Mouse (Mus musculus) left cerebral cortex, postnatal 36 days (tissue): ENCODE data around the gene 9330182L06Rik. TPM values are rescaled to one million over a fixed set of nuclear protein-coding genes. Genes with fewer than 3 reads are reported as not detected.

Experiments used
- DNase-seq, 2 experiments: peaks; one replicate each; pipeline ENCODE4 v3.0.0; 2021 to 2022; ENCODE audit warnings: low spot score in 2 of 2, mixed read lengths in 1 of 2
- intact Hi-C: fragments of 180-260 bp; cut with DNase I; formaldehyde crosslinking; loops from one replicate; pipeline ENCODE4 v1.15.1; 2025
- microRNA-seq: library from miRNA; unstranded; fragments of <30 nt; microRNA quantifications from one replicate; pipeline ENCODE4 v1.2.0, GENCODE M21; 2022
- total RNA-seq, 2 experiments: library from RNA; stranded (reverse); gene quantifications; 2 replicates each; pipeline ENCODE4 v1.2.3; 2021

9330182L06Rik gene
- total RNA-seq, 2 experiments from 2014 or later: 31.7 to 33.0 TPM

- DNase-seq: no peak
- intact Hi-C loops: no loop called here
Measured at GRCm38 (mm10) chr5:9477587-9477986, 211.7 kb downstream of the 9330182L06Rik start.

GRCm38 (mm10) chr5:9495456-9495855 lies 229.5 kb downstream of the 9330182L06Rik start:
- peak; percentile 55 to 73 for DNase-seq
- intact Hi-C loops: loop anchor here (2.0 to 5.0 kb wide), 2 partner anchors 75 to 172 kb away; no protein-coding TSS in a partner anchor

GRCm38 (mm10) chr5:9497235-9497634 lies 231.3 kb downstream of the 9330182L06Rik start:
- no peak for DNase-seq
- intact Hi-C loops: loop anchor here (5.0 kb wide), 1 partner anchor 170 kb away; no protein-coding TSS in a partner anchor

DNA sequence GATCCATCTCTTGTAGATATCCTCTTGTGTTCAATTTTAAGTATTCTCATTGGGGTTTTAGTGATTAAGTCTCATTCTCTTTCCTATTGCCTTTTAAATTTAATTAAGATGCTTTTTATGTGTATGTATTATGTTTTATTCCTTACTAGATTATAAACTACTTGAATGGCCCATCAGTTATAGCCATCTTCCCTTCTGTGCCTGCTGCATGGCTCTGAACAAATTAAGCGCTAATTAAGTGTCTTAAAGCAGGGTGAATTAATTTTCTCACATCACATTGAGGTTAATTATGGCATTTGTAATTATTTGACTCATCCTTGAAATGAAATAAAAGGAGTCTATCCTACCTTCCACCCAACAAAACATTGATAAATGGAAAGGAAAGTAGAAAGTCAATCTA lies 245.1 kb downstream of the 9330182L06Rik start:
- intact Hi-C loops: no loop called here
- no peak for DNase-seq

- no peak for DNase-seq
- intact Hi-C loops: no loop called here
Measured at GRCm38 (mm10) chr5:9525507-9525906, 259.6 kb downstream of the 9330182L06Rik start.

Small RNA genes within 50 kb of the gene (microRNA-seq; reads per million reads assigned to microRNA genes)
- gene Mir879: 2.8 reads per million, percentile 5 among the genes with 10 or more reads in this experiment

Other genes starting within 250 kb of the 9330182L06Rik start
- 10 to 100 TPM; 11.2 to 12.6 TPM for gene Tmem243, start 165.4 kb upstream of the 9330182L06Rik start, total RNA-seq
- 10 to 100 TPM; 41.6 to 62.7 TPM for gene Dmtf1, start 104.3 kb upstream of the 9330182L06Rik start, total RNA-seq